Mouse (Mus musculus) lung, postnatal 10 days (tissue): ENCODE data around the gene Il12a.

Experiments used
- DNase-seq: peaks from one replicate; pipeline ENCODE4 v3.0.0; 2021

The Il12a gene

GRCm38 (mm10) chr3:68686852-68687560 is 3.4 kb upstream of the Il12a start:
- DNase-seq, result peak; percentile 29

DNA sequence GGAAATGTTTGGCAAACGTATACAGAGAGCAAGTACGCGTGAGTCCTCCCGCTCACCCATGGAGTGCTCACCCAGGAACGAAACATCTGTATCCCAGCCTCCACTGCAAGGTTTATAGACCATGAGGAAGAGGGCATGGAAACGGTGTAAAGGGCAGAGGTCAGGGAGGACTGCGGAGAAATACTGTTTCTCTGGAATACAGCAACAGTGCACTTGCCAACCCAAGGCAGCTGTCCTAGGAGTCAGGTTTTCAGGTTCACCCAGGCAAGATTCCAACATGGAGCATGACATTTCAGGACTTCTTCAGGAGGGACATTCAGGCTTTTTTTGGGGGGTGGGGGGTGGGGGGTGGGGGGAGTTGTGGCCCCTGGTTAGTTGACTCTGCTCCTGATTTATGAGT is 1.1 kb upstream of the Il12a start:
- no peak for DNase-seq

GRCm38 (mm10) chr3:68691100-68691778 is 795 bp downstream of the Il12a start:
- no peak for DNase-seq

GRCm38 (mm10) chr3:68691938-68692599 is 1.6 kb downstream of the Il12a start:
- DNase-seq, result no peak

DNA sequence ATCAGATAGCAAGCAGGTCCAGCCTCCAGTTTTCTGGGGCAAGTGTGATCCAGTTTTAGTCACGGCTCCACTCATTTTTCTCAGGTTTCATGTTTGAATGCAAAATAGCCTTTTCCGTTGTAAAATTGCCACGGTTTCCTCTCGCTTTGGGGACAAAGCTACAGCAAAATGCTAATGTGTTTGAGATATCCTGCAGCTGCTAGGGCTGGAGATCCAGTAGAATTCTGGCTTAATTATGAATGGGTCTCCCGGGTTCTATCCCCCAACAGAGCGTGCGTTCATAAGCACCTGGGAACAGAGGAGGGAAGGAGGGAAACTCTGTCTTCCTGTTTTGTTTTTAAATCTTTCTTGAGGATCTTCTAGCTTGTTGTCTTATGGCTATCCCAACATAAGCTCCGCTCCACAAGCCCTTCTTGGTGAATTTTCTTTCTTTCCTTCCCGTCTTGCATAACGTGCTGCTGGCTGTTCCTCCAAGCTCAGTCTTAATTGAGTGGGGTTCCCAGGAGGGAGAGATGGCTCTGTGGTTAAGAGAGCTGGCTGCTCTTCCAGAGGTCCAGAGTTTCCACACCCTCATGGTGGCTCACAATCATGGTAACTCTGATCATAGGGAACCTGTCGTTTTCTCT is 2.3 kb downstream of the Il12a start:
- peak; percentile 48 for DNase-seq

- peak; percentile 89 for DNase-seq
These were observed 3.1 kb downstream of the Il12a start for GRCm38 (mm10) chr3:68693441-68694048.

GRCm38 (mm10) chr3:68695321-68695720 is 4.9 kb downstream of the Il12a start:
- no peak for DNase-seq

DNA sequence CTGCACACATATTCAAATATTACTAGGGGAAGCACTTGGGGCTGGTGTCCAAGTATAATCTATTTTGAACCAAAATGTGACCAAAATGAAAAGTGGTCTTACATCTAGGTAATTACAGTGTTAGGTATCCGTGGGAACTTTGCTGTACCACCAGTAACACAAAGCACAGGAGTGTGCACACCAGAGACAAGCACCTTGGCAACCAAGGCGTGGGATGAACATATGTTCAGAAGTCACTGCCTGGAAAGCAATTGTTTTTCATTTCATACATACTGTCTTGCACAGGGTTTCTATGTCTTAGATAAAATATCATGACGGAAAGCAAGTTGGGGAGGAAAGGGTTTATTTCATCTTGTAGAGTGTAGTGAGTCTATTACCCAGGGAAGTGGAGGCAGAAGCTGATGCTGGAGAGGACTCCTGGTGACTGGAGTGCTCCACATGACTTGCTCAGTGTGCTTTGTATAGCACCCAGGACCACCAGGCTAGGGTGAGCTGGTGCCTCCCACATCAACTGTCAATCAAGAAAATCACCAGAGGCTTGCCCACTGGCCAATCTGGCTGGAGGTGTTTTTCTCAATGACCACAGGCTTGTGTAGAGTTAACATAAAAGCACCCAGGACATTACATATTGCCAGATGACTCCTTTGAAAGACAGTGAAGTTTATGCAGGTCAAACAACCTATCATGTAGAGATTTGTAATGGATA is 6.2 kb downstream of the Il12a start:
- DNase-seq, result no peak

DNA sequence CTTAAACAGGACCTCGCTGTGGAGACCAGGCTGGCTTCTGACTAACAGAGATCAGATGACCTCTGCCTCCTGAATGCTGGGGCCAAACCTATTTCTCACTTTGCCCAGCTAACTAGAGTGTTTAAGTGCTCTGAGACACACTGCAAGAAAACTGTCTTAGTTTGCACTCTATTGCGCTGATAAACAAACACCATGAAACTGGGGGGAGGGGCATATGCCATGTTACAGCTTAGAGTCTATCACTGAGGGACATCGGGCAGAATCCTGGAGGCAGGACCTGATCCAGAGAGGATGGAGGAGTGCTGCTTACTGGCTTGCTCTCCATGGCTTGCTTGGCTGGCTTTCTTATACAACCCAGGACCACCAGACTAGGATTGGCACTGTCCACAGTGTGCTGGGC is 8.2 kb downstream of the Il12a start:
- DNase-seq, result no peak

DNA sequence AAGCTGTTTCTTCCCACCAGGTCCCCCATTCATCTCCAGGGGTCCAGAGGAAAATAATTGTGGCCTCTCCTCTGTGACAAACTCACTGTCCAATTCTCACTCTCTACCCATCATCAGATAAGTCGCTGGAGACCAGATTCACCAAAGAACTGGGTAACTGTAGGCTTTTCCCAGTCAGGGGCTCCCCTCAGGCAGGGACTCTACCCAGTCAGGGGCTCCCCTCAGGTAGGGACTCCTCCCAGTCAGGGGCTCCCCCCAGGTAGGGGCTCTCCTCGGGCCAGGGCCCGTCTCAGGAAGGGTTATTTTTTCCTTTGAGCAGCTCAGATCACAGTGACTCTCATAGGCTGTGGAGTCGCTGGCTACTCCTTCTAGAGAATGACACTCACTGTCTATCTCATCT is 9.6 kb downstream of the Il12a start:
- no peak for DNase-seq

DNA sequence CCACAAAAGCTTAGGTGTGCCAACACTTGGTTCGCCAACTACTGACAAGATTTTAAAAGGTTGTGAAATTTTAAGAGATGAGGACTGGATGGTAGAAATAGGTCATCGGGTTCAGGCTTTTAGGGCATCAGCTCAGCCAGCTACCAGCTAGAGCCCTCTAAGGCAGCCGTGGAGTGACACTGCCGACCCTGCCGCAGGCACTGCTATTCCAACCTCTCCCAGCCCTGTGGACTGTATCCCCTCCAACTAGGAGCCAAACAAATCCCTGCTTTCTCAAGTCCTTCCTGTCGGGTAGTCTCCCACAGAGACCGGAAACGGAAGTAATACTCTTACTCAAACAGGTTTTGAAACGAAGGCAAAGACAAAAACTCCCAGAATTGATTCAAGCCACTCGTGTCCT is 15.9 kb downstream of the Il12a start:
- DNase-seq, result no peak

DNA sequence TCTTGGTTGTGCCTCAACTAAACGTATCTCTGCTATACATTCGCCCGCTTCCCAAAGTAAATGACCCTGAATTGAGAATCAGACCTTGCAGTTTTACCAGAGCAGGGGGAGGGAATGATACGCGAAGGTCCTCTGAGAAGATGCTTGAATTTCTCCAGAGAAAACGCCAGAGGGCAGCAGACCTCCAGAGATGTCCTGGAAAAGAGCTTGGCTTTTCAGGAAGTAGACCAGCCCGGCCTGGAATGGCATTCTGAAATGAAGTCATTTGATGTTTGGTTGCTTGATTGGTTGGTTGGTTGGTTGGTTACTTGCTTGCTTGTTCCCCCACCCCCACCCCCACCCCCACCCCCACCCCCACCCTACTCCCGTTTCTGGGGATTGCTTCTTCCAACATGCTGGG is 17.8 kb downstream of the Il12a start:
- DNase-seq, result peak; percentile 81

- peak; percentile 81 for DNase-seq
These were observed 18.9 kb downstream of the Il12a start for GRCm38 (mm10) chr3:68709198-68709797.

DNA sequence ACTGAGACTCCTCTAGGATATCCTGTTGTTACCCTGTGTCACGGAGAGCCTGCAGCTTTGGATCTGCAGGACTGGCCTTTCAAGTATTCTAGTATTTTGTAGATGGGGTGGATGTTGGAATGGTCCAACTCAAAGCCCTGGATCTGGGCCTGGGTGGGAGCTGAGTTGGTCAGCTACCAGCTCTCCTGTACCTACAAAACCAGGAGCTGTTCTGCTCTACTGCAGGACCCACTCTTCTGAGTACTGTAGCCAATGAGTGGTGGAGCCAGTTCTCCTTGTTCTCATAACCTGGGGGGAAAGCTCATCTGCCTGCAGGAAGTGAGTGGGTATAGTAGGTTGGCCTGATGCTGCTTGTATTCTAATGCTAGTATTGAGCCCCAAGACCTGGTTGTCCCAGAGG is 20.0 kb downstream of the Il12a start:
- DNase-seq, result no peak

- DNase-seq, result no peak
These were observed 21.1 kb downstream of the Il12a start for GRCm38 (mm10) chr3:68711510-68711909.

- DNase-seq, result peak; percentile 63
These were observed 23.1 kb downstream of the Il12a start for GRCm38 (mm10) chr3:68713550-68713949.

DNA sequence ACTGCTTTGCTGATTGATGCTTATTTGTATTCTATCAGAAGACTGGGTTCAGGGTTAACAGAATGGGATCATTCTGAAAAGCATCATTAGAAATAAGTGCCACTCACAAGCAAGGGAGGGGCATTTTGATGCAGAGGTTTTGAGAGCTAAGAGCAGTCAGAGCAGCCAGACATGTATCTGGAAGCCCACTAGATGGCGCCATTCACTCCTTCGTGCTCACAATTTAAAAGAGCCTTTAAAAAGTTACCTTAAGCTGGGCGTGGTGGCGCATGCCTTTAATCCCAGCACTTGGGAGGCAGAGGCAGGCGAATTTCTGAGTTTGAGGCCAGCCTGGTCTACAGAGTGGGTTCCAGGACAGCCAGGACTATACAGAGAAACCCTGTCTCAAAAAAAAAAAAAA is 26.9 kb downstream of the Il12a start:
- peak; percentile 66 for DNase-seq

GRCm38 (mm10) chr3:68719229-68719819 is 28.9 kb downstream of the Il12a start:
- no peak for DNase-seq

GRCm38 (mm10) chr3:68720258-68720657 is 29.8 kb downstream of the Il12a start:
- peak; percentile 65 for DNase-seq

DNA sequence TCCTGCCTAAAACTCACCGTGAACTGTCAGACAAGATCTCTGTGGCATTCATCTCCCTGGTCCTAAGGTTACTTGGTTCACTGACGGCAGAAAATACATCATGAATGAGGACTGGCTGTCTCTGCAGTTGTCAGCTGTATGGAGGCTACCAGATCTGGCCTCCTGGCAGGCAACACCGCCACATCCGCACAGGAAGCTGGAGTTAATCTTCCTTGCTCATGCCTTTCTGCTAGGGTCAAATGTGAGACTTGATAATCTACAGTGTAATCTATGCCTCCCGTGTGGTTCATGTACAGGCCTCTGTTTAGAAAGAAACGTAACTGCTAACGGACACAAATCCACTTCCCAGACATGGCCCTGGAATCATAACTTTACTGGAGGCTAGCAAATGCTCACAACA is 51.5 kb downstream of the Il12a start:
- DNase-seq, result no peak

- DNase-seq, result no peak
These were observed 52.5 kb downstream of the Il12a start for GRCm38 (mm10) chr3:68742718-68743471.
